9 mouse cellular contexts compared by ENCODE assay signal in the genomic region with DNA sequence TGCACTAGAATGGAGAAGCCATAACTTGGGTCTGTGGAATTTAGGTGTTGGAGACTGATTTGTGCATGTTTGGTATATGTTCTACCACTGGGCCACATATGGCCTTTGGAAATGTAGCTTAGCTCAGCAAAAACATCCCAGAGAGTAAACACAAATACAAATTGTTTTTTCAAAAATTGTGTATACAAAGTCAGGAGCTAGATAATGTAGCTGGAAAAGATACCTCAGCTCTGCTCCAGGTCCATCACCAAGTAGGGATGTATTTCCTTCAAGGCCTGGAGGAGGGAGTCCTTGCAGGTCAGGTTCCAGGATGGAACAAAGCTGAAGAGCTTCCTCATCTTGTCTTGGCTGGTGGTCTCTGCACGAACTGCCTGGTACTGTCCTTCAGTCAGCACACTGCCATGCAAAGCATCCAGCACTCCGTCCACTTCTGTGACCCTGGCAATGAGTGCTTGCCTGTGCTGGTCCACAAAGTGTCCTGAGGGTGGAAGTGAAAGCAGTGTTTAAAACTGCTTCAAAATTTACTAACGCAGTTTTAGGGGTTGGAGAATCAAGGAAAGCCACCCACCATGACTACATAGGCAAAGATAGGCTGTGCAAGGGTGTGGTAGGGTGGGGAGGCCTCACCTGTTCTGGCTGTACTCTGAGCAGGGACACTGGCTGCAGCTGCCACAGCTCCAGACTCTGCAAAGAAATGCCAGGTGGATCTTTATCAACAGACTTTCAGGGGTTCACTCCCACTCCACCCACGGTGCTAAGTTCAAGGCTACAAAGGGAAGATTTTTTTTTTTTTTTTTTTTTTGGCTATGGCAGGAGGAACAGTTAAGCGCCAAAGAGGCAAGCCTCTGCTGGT. TPM values are rescaled to one million over a fixed set of nuclear protein-coding genes. Genes with fewer than 3 reads are reported as not detected.
DNase-seq lines count a peak whose midpoint lies in the region; ATAC-seq and TF ChIP-seq lines count a peak whose summit lies in the region.
"Had no signal": no experiment of that assay in that cellular context is flagged by ENCODE, and none has a peak within 500 bp of the region (broad histone marks: within the 10 kb centered on the region; RNA-seq: fewer than 3 reads in every experiment).

No protein-coding gene starts in this region.

- H3K27ac ChIP-seq in heart, embryonic 13.5 days (replicated peaks) = peak overlapping the region; percentile 26
- H3K27ac ChIP-seq in heart, postnatal 0 days (ENCODE audit: low read depth) = peak overlapping the region; percentile 58; the same call in 1 of the 2 replicates
- H3K27ac ChIP-seq in liver, postnatal 0 days (ENCODE audit: low read depth) = peak overlapping the region; percentile 46

- TF ChIP-seq EP300 in heart, postnatal 0 days (IDR thresholded peaks at IDR 0.05; ENCODE audit: low read depth) = no peak
- no peak for TF ChIP-seq EP300 in liver, postnatal 0 days (IDR thresholded peaks at IDR 0.05; ENCODE audit: low read depth)

- H3K4me3 ChIP-seq in heart, embryonic 13.5 days = peak overlapping the region; percentile 53
- H3K4me3 ChIP-seq in E14TG2a.4 (replicated peaks; ENCODE audit: low read length) = peak overlapping the region; percentile 78
- H3K4me3 ChIP-seq in heart, postnatal 0 days (ENCODE audit: low read depth, low read length) = peak overlapping the region; percentile 48
- peak overlapping the region; percentile 51 for H3K4me3 ChIP-seq in liver, postnatal 0 days (ENCODE audit: low read depth, low read length)

- peak overlapping the region; percentile 80 for H3K9ac ChIP-seq in heart, embryonic 13.5 days
- peak overlapping the region; percentile 35 for H3K9ac ChIP-seq in heart, postnatal 0 days (replicated peaks; ENCODE audit: low read depth, low read length)
- H3K9ac ChIP-seq in liver, postnatal 0 days (replicated peaks) = peak overlapping the region; percentile 63

- 33% methylated on average over 5 of the region's 5 CpGs for WGBS in heart, embryonic 13.5 days
- WGBS in heart, postnatal 0 days = 32% methylated on average over 5 of the region's 5 CpGs
- 20% methylated on average over 5 of the region's 5 CpGs for WGBS in liver, postnatal 0 days (ENCODE audit: insufficient replicate concordance)

- H3K4me1 ChIP-seq in heart, embryonic 13.5 days = peaks cover 23% of the 10 kb centered on the region
- H3K4me1 ChIP-seq in E14TG2a.4 (replicated peaks; ENCODE audit: low read depth, low read length) = peaks cover 62% of the 10 kb centered on the region
- peaks cover 6% of the 10 kb centered on the region for H3K4me1 ChIP-seq in heart, postnatal 0 days (ENCODE audit: control insufficient read depth, insufficient read depth)
- H3K4me1 ChIP-seq in liver, postnatal 0 days (ENCODE audit: insufficient read depth) = peaks cover 30% of the 10 kb centered on the region

- ATAC-seq in heart, embryonic 13.5 days (ENCODE audit: extremely low read depth, insufficient number of reproducible peaks, low FRiP score, low TSS enrichment) = no peak
- ATAC-seq in heart, postnatal 0 days (ENCODE audit: insufficient read depth, low read depth) = no peak
- ATAC-seq in liver, postnatal 0 days = peak; percentile 23
- ATAC-seq: Patski had no signal

- TF ChIP-seq CTCF in E14TG2a.4 (conservative IDR thresholded peaks at IDR 0.05; ENCODE audit: low read length) = no peak
- no peak for TF ChIP-seq CTCF in heart, postnatal 0 days (IDR thresholded peaks at IDR 0.05; ENCODE audit: low read depth)
- TF ChIP-seq CTCF in liver, postnatal 0 days (IDR thresholded peaks at IDR 0.05; ENCODE audit: low read depth) = no peak

- no peak for DNase-seq in heart, adult 18-20 months
- DNase-seq in heart, postnatal 0 days (ENCODE audit: low spot score) = no peak
- DNase-seq in liver, postnatal 0 days = no peak
- no peak for DNase-seq in embryo, embryonic 10 days (ENCODE audit: low spot score)
- DNase-seq in layer of hippocampus, postnatal 14 days (ENCODE audit: low spot score in 2 of 2) = no peak
- DNase-seq in urinary bladder, adult 2 months (ENCODE audit: low spot score) = no peak

- peaks cover 46% of the 10 kb centered on the region for H3K36me3 ChIP-seq in heart, embryonic 13.5 days
- peaks cover 56% of the 10 kb centered on the region for H3K36me3 ChIP-seq in E14TG2a.4 (ENCODE audit: insufficient read depth, low read length)
- H3K36me3 ChIP-seq in heart, postnatal 0 days (replicated peaks; ENCODE audit: control insufficient read depth, insufficient read depth, low read length) = peaks cover 19% of the 10 kb centered on the region
- H3K36me3 ChIP-seq in liver, postnatal 0 days (replicated peaks; ENCODE audit: insufficient read depth, low read length) = peaks cover 31% of the 10 kb centered on the region

- H3K27me3 ChIP-seq in heart, embryonic 13.5 days (replicated peaks) = no peaks in the 10 kb centered on the region
- no peaks in the 10 kb centered on the region for H3K27me3 ChIP-seq in E14TG2a.4 (ENCODE audit: insufficient read depth, low read length)
- no peaks in the 10 kb centered on the region for H3K27me3 ChIP-seq in heart, postnatal 0 days (ENCODE audit: control insufficient read depth, insufficient read depth, low read length)
- H3K27me3 ChIP-seq in liver, postnatal 0 days (ENCODE audit: insufficient read depth, low read length) = no peaks in the 10 kb centered on the region
- H3K27me3 ChIP-seq: Patski had no signal

- no peaks in the 10 kb centered on the region for H3K9me3 ChIP-seq in heart, embryonic 13.5 days
- no peaks in the 10 kb centered on the region for H3K9me3 ChIP-seq in E14TG2a.4 (ENCODE audit: low read length)
- H3K9me3 ChIP-seq in heart, postnatal 0 days (replicated peaks; ENCODE audit: control insufficient read depth, low read length) = no peaks in the 10 kb centered on the region
- no peaks in the 10 kb centered on the region for H3K9me3 ChIP-seq in liver, postnatal 0 days (ENCODE audit: low read length)

- peak overlapping the region; percentile 72 for H3K4me2 ChIP-seq in heart, embryonic 13.5 days
- peak overlapping the region; percentile 63 for H3K4me2 ChIP-seq in heart, postnatal 0 days (ENCODE audit: low read depth, low read length)
- peak overlapping the region; percentile 72 for H3K4me2 ChIP-seq in liver, postnatal 0 days (ENCODE audit: low read depth, low read length)

RNA-seq across cellular contexts. Expression of a gene that starts 1.0 kb away (rescaled TPM):
- polyA plus RNA-seq in heart, embryonic 13.5 days (2015; fragmentation: Nextera tagmentation; extraction: Ambion mirVana) = 39.1 and 42.6 TPM in 2 replicates
- 10 to 100 TPM in 1 of 2 experiments, 1 to 10 TPM in 1; 9.0 to 10.5 TPM for total RNA-seq in heart, adult 18-20 months (2021)
- total RNA-seq in heart, postnatal 0 days (2014; rRNA removed; ENCODE audit: low replicate concordance) = 30.7 and 89.6 TPM in 2 replicates
- 43.0 and 46.4 TPM in 2 replicates for polyA plus RNA-seq in heart, postnatal 0 days (2015; fragmentation: Nextera tagmentation; extraction: Ambion mirVana)
- 25.8 TPM in 2 replicates for polyA plus RNA-seq in liver, postnatal 0 days (2015; fragmentation: Nextera tagmentation; extraction: Ambion mirVana)
- total RNA-seq in layer of hippocampus, postnatal 14 days (2021) = 1 to 10 TPM; 1.5 to 4.3 TPM
- polyA plus RNA-seq in urinary bladder, adult 2 months (2012; rRNA removed) = 57.9 and 68.3 TPM in 2 replicates

RNA-seq across cellular contexts. Expression of a gene that starts 11.0 kb away (rescaled TPM):
- polyA plus RNA-seq in heart, embryonic 13.5 days (2015; fragmentation: Nextera tagmentation; extraction: Ambion mirVana) = 0.76 and 1.0 TPM in 2 replicates
- total RNA-seq in heart, adult 18-20 months (2021) = 100 to 1,000 TPM; 279 to 317 TPM
- total RNA-seq in heart, postnatal 0 days (2014; rRNA removed; ENCODE audit: low replicate concordance) = 22.8 and 52.7 TPM in 2 replicates
- 2.2 and 2.3 TPM in 2 replicates for polyA plus RNA-seq in heart, postnatal 0 days (2015; fragmentation: Nextera tagmentation; extraction: Ambion mirVana)
- 0.12 TPM in 1 of 2 replicates, not detected in the other for polyA plus RNA-seq in liver, postnatal 0 days (2015; fragmentation: Nextera tagmentation; extraction: Ambion mirVana)
- total RNA-seq in layer of hippocampus, postnatal 14 days (2021) = under 1 TPM; 0.25 to 0.36 TPM
- 0.78 and 0.91 TPM in 2 replicates for polyA plus RNA-seq in urinary bladder, adult 2 months (2012; rRNA removed)

RNA-seq across cellular contexts. Expression of a gene that starts 25.5 kb away (rescaled TPM):
- polyA plus RNA-seq in heart, embryonic 13.5 days (2015; fragmentation: Nextera tagmentation; extraction: Ambion mirVana) = 310 and 313 TPM in 2 replicates
- 100 to 1,000 TPM; 108 to 156 TPM for total RNA-seq in heart, adult 18-20 months (2021)
- total RNA-seq in heart, postnatal 0 days (2014; rRNA removed; ENCODE audit: low replicate concordance) = 25.8 and 33.4 TPM in 2 replicates
- 134 and 175 TPM in 2 replicates for polyA plus RNA-seq in heart, postnatal 0 days (2015; fragmentation: Nextera tagmentation; extraction: Ambion mirVana)
- polyA plus RNA-seq in liver, postnatal 0 days (2015; fragmentation: Nextera tagmentation; extraction: Ambion mirVana) = 94.5 and 99.2 TPM in 2 replicates
- total RNA-seq in layer of hippocampus, postnatal 14 days (2021) = 100 to 1,000 TPM; 328 to 375 TPM
- polyA plus RNA-seq in urinary bladder, adult 2 months (2012; rRNA removed) = 388 and 390 TPM in 2 replicates

RNA-seq across cellular contexts. Expression of a gene that starts 46.2 kb away (rescaled TPM):
- polyA plus RNA-seq in heart, embryonic 13.5 days (2015; fragmentation: Nextera tagmentation; extraction: Ambion mirVana) = 8.4 and 8.6 TPM in 2 replicates
- total RNA-seq in heart, adult 18-20 months (2021) = 1 to 10 TPM; 8.5 to 9.3 TPM
- total RNA-seq in heart, postnatal 0 days (2014; rRNA removed; ENCODE audit: low replicate concordance) = 14.2 and 17.5 TPM in 2 replicates
- 10.1 and 10.2 TPM in 2 replicates for polyA plus RNA-seq in heart, postnatal 0 days (2015; fragmentation: Nextera tagmentation; extraction: Ambion mirVana)
- 3.3 and 4.5 TPM in 2 replicates for polyA plus RNA-seq in liver, postnatal 0 days (2015; fragmentation: Nextera tagmentation; extraction: Ambion mirVana)
- total RNA-seq in layer of hippocampus, postnatal 14 days (2021) = 10 to 100 TPM; 12.2 to 12.4 TPM
- 10.2 and 13.5 TPM in 2 replicates for polyA plus RNA-seq in urinary bladder, adult 2 months (2012; rRNA removed)
